Mouse (Mus musculus) C2C12 (cell line): ENCODE data around the gene Arrb2.

Experiments
- CEBPB ChIP-seq: IDR thresholded peaks from one replicate; pipeline ENCODE4 v1.6.1; 2011; ENCODE audit warnings: low read depth, mild to moderate bottlenecking, control low read depth, moderate library complexity
- CTCF ChIP-seq: IDR thresholded peaks from one replicate; pipeline ENCODE4 v1.5.1; 2011; ENCODE audit not compliant: control insufficient read depth, insufficient read depth, insufficient read length
- MAX ChIP-seq: IDR thresholded peaks from one replicate; pipeline ENCODE4 v1.6.1; 2011; ENCODE audit warnings: mild to moderate bottlenecking, control low read depth
- MYOD1 ChIP-seq: IDR thresholded peaks from one replicate; pipeline ENCODE4 v1.6.1; 2011; ENCODE audit warnings: low read depth; ENCODE audit not compliant: control insufficient read depth, insufficient read length
- MYOG ChIP-seq: IDR thresholded peaks from one replicate; pipeline ENCODE4 v1.6.1; 2011; ENCODE audit not compliant: control insufficient read depth, insufficient read length; ENCODE audit errors: extremely low read depth
- USF1 ChIP-seq: IDR thresholded peaks from one replicate; pipeline ENCODE4 v1.6.1; 2011; ENCODE audit warnings: low read depth, mild to moderate bottlenecking, control low read depth, moderate library complexity

GRCm38 (mm10) chr11:70465211-70465610 is 32.8 kb downstream of the Arrb2 start:
- TF ChIP-seq CTCF (no peak), USF1 (no peak), MAX (no peak), MYOD1 (no peak), CEBPB (no peak), MYOG (no peak)
